Mouse (Mus musculus) stomach, embryonic 16.5 days (tissue): ENCODE data around the gene Stat5b. TPM values are rescaled to one million over a fixed set of nuclear protein-coding genes. Genes with fewer than 3 reads are reported as not detected.

Source experiments
- ATAC-seq: fragments of 200-750 bp; cut with Nextera tagmentation; 2 replicates; pipeline ENCODE4 v1.8.0; 2017; ENCODE audit warnings: moderate number of reproducible peaks, moderate TSS enrichment; ENCODE audit not compliant: insufficient read depth, low FRiP score
- H3K27ac ChIP-seq: fragments of 300-500 bp; sonication (generic); 2 replicates; pipeline ENCODE4 v1.5.1; 2014; ENCODE audit warnings: low read length
- H3K27me3 ChIP-seq: fragments of 300-500 bp; sonication (generic); 2 replicates; pipeline ENCODE4 v1.6.1; 2014; ENCODE audit warnings: low read length, control low read depth, mixed read lengths; ENCODE audit not compliant: control insufficient read depth, insufficient read depth
- H3K36me3 ChIP-seq: fragments of 300-500 bp; sonication (generic); 2 replicates; pipeline ENCODE4 v1.6.1; 2014; ENCODE audit warnings: low read length; ENCODE audit not compliant: control insufficient read depth, insufficient read depth
- H3K4me1 ChIP-seq: fragments of 300-500 bp; sonication (generic); 2 replicates; pipeline ENCODE4 v1.6.1; 2014; ENCODE audit warnings: low read length, control low read depth, mixed read lengths; ENCODE audit not compliant: control insufficient read depth, insufficient read depth
- H3K4me2 ChIP-seq: fragments of 300-500 bp; sonication (generic); 2 replicates; pipeline ENCODE4 v1.6.1; 2014; ENCODE audit warnings: low read depth, low read length, mixed read lengths
- H3K4me3 ChIP-seq: fragments of 300-500 bp; sonication (generic); replicated peaks from 2 replicates; pipeline ENCODE4 v1.5.1; 2014; ENCODE audit warnings: mild to moderate bottlenecking, low read length
- H3K9ac ChIP-seq: fragments of 300-500 bp; sonication (generic); 2 replicates; pipeline ENCODE4 v1.6.1; 2014; ENCODE audit warnings: low read length
- H3K9me3 ChIP-seq: fragments of 300-500 bp; sonication (generic); replicated peaks from 2 replicates; pipeline ENCODE4 v1.6.1; 2016; ENCODE audit warnings: low read length, control low read depth; ENCODE audit not compliant: control insufficient read depth
- WGBS: fragments of 180-500 bp; shearing (Covaris S2); extraction: QIAGEN DNeasy Blood & Tissue Kit; methylation state at CpG from one replicate; pipeline ENCODE4 v1.1.7; 2014; 5-methylcytosine and 5-hydroxymethylcytosine counted together
- polyA plus RNA-seq: library from polyadenylated mRNA; unstranded; fragments of >200 nt; fragmentation: Nextera tagmentation; extraction: Ambion mirVana; gene quantifications from 2 replicates; pipeline ENCODE4 v1.2.1, GENCODE M21; 2015

The Stat5b gene
- polyA plus RNA-seq, 1 experiment from 2014 or later = 27.4 TPM

GRCm38 (mm10) chr11:100879321-100880078, 29.0 kb upstream of the Stat5b start:
- no peak overlapping the region for H3K4me3 ChIP-seq
- H3K9me3 ChIP-seq = no peaks in the 10 kb centered on the region
- no peaks in the 10 kb centered on the region for H3K27me3 ChIP-seq
- 0 out of 2 replicates have a peak, but pooled peaks cover 3% of the 10 kb centered on the region for H3K4me1 ChIP-seq
- ATAC-seq = peak; percentile 89
- H3K4me2 ChIP-seq = no peak overlapping the region
- no peak overlapping the region for H3K9ac ChIP-seq
- peaks cover 3% of the 10 kb centered on the region; the same call in 1 of the 2 replicates for H3K36me3 ChIP-seq
- WGBS = 68% methylated on average over 15 of the region's 15 CpGs
- H3K27ac ChIP-seq = peak overlapping the region; percentile 46

GRCm38 (mm10) chr11:100875761-100876160, 25.2 kb upstream of the Stat5b start:
- Histone ChIP-seq H3K4me2 (no peak overlapping the region), H3K4me3 (no peak overlapping the region), H3K27ac (no peak overlapping the region), H3K27me3 (no peaks in the 10 kb centered on the region), H3K4me1 (0 out of 2 replicates have a peak, but pooled peaks cover under 1% of the 10 kb centered on the region), H3K9ac (no peak overlapping the region), H3K36me3 (peaks cover 3% of the 10 kb centered on the region; the same call in 1 of the 2 replicates), H3K9me3 (no peaks in the 10 kb centered on the region)
- 78% methylated on average over 3 of the region's 3 CpGs for WGBS
- no peak for ATAC-seq

- no peak overlapping the region for H3K4me2 ChIP-seq
- no peak overlapping the region for H3K4me3 ChIP-seq
- 0 out of 2 replicates have a peak, but pooled peaks cover 8% of the 10 kb centered on the region for H3K4me1 ChIP-seq
- H3K9me3 ChIP-seq = no peaks in the 10 kb centered on the region
- 69% methylated on average over 8 of the region's 8 CpGs for WGBS
- H3K27ac ChIP-seq = no peak overlapping the region
- H3K27me3 ChIP-seq = no peaks in the 10 kb centered on the region
- no peaks in the 10 kb centered on the region for H3K36me3 ChIP-seq
- H3K9ac ChIP-seq = no peak overlapping the region
- no peak for ATAC-seq
These were observed 20.4 kb upstream of the Stat5b start for GRCm38 (mm10) chr11:100870968-100871350.

GRCm38 (mm10) chr11:100870256-100870967, 19.9 kb upstream of the Stat5b start:
- Histone ChIP-seq H3K4me1 (0 out of 2 replicates have a peak, but pooled peaks cover 8% of the 10 kb centered on the region), H3K4me3 (no peak overlapping the region), H3K27me3 (no peaks in the 10 kb centered on the region), H3K27ac (no peak overlapping the region), H3K4me2 (no peak overlapping the region), H3K9ac (no peak overlapping the region), H3K36me3 (no peaks in the 10 kb centered on the region), H3K9me3 (no peaks in the 10 kb centered on the region)
- WGBS = 71% methylated on average over 10 of the region's 10 CpGs
- no peak for ATAC-seq

GRCm38 (mm10) chr11:100865618-100866017, 15.1 kb upstream of the Stat5b start:
- Histone ChIP-seq H3K4me1 (0 out of 2 replicates have a peak, but pooled peaks cover 10% of the 10 kb centered on the region), H3K36me3 (no peaks in the 10 kb centered on the region), H3K4me2 (no peak overlapping the region), H3K9me3 (no peaks in the 10 kb centered on the region), H3K27me3 (no peaks in the 10 kb centered on the region), H3K4me3 (no peak overlapping the region), H3K27ac (no peak overlapping the region), H3K9ac (no peak overlapping the region)
- no peak for ATAC-seq
- WGBS = 75% methylated on average over 7 of the region's 7 CpGs

GRCm38 (mm10) chr11:100863141-100863540, 12.6 kb upstream of the Stat5b start:
- no peak for ATAC-seq
- no peaks in the 10 kb centered on the region for H3K36me3 ChIP-seq
- no peak overlapping the region for H3K27ac ChIP-seq
- H3K4me2 ChIP-seq = no peak overlapping the region
- 82% methylated on average over 10 of the region's 10 CpGs for WGBS
- H3K9me3 ChIP-seq = no peaks in the 10 kb centered on the region
- no peaks in the 10 kb centered on the region for H3K27me3 ChIP-seq
- no peak overlapping the region for H3K4me3 ChIP-seq
- peaks cover 10% of the 10 kb centered on the region; the same call in 1 of the 2 replicates for H3K4me1 ChIP-seq
- no peak overlapping the region for H3K9ac ChIP-seq

GRCm38 (mm10) chr11:100861836-100862235, 11.3 kb upstream of the Stat5b start:
- 32% methylated on average over 3 of the region's 3 CpGs for WGBS
- no peak for ATAC-seq
- no peaks in the 10 kb centered on the region for H3K27me3 ChIP-seq
- no peak overlapping the region for H3K27ac ChIP-seq
- no peak overlapping the region for H3K4me3 ChIP-seq
- H3K9ac ChIP-seq = no peak overlapping the region
- H3K4me1 ChIP-seq = peaks cover 10% of the 10 kb centered on the region; the same call in 1 of the 2 replicates
- no peak overlapping the region for H3K4me2 ChIP-seq
- H3K9me3 ChIP-seq = no peaks in the 10 kb centered on the region
- no peaks in the 10 kb centered on the region for H3K36me3 ChIP-seq

GRCm38 (mm10) chr11:100861335-100861734, 10.8 kb upstream of the Stat5b start:
- Histone ChIP-seq H3K4me1 (peaks cover 10% of the 10 kb centered on the region; the same call in 1 of the 2 replicates), H3K36me3 (no peaks in the 10 kb centered on the region), H3K4me3 (no peak overlapping the region), H3K4me2 (peak overlapping the region; percentile 82; the same call in 1 of the 2 replicates), H3K9ac (no peak overlapping the region), H3K27me3 (no peaks in the 10 kb centered on the region), H3K9me3 (no peaks in the 10 kb centered on the region), H3K27ac (no peak overlapping the region)
- 78% methylated on average over 7 of the region's 7 CpGs for WGBS
- no peak for ATAC-seq
